Mouse (Mus musculus) CH12.LX (cell line): ENCODE data around the gene Hnrnpa2b1.

Experiments used
- CTCF ChIP-seq, 2 experiments: IDR thresholded peaks in 1 of 2; conservative IDR thresholded peaks in 1 of 2; 2 replicates each; pipeline ENCODE4 v1.5.1; 2011 to 2012; ENCODE audit warnings: low read depth in 2 of 2, low read length in 2 of 2, improper control_type of control experiment in 1 of 2, inconsistent platforms in 1 of 2, mild to moderate bottlenecking in 1 of 2, moderate library complexity in 1 of 2
- POLR2A ChIP-seq: IDR thresholded peaks from 2 replicates; pipeline ENCODE4 v1.6.1; 2011; ENCODE audit warnings: low read depth, mild to moderate bottlenecking, improper control_type of control experiment, low read length
- SMC3 ChIP-seq: IDR thresholded peaks from 2 replicates; pipeline ENCODE4 v1.6.1; 2011; ENCODE audit warnings: low read depth, low read length, improper control_type of control experiment
- TCF12 ChIP-seq: IDR thresholded peaks from 2 replicates; pipeline ENCODE4 v1.6.1; 2014; ENCODE audit warnings: low read depth, mild to moderate bottlenecking, inconsistent platforms, low read length, improper control_type of control experiment

DNA sequence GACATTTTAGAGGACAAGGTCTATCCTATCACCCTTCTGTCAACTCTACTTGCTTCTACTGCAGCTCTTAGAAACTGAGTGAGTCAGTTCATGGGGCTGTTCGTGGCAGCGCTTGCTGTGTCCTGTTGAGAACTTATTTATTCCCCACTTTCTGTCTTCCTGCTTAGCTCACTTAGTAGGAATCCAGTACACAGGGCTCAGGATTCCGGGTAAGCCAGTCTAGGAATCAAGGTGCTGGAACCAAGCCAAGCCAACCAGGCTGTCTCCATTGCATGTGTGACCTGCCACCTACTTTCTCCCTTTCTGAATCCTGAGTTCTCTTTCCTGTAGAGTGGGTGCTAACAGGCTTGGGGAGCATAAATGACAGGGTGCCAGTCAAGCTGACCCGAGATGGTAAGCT is 32.0 kb downstream of the Hnrnpa2b1 start:
- TF ChIP-seq SMC3 = no peak
- TF ChIP-seq CTCF (conservative IDR thresholded peaks at IDR 0.05 in 1 of 2, IDR thresholded peaks at IDR 0.05 in 1 of 2; ENCODE audit: low read depth in 2 of 2, low read length in 2 of 2) = no peak
- TF ChIP-seq TCF12 = no peak
- no peak for TF ChIP-seq POLR2A
